Mouse (Mus musculus) forebrain, embryonic 13.5 days (tissue): ENCODE measurements at regions not wholly inside any gene's neighbourhood (a gene's known extent, or its start where the extent isn't known, plus 50 kb on each side); places are given as distances from the start of the nearest gene placed in this dataset.
A peak's percentile ranks its signal among the peaks of the same experiment; 100 is the strongest.

ENCODE experiments used
- ATAC-seq: fragments of 200-750 bp; cut with Nextera tagmentation; 2 replicates; pipeline ENCODE4 v1.8.0; 2017
- H3K27ac ChIP-seq: fragments of 300-500 bp; sonication (generic); 2 replicates; pipeline ENCODE4 v1.5.1; 2015; ENCODE audit warnings: inconsistent platforms, mild to moderate bottlenecking, moderate library complexity
- H3K27me3 ChIP-seq: fragments of 300-500 bp; sonication (generic); 2 replicates; pipeline ENCODE4 v1.6.1; 2015; ENCODE audit warnings: mild to moderate bottlenecking, inconsistent platforms
- H3K36me3 ChIP-seq: fragments of 300-500 bp; sonication (generic); 2 replicates; pipeline ENCODE4 v1.6.1; 2015; ENCODE audit warnings: mild to moderate bottlenecking, inconsistent platforms; ENCODE audit not compliant: poor library complexity, severe bottlenecking
- H3K4me1 ChIP-seq: fragments of 300-500 bp; sonication (generic); 2 replicates; pipeline ENCODE4 v1.6.1; 2015; ENCODE audit warnings: inconsistent platforms
- H3K4me2 ChIP-seq: fragments of 300-500 bp; sonication (generic); 2 replicates; pipeline ENCODE4 v1.6.1; 2015; ENCODE audit warnings: inconsistent platforms, mild to moderate bottlenecking, moderate library complexity
- H3K4me3 ChIP-seq: fragments of 300-500 bp; sonication (generic); 2 replicates; pipeline ENCODE4 v1.5.1; 2015; ENCODE audit warnings: mild to moderate bottlenecking, inconsistent platforms
- H3K9ac ChIP-seq: fragments of 300-500 bp; sonication (generic); 2 replicates; pipeline ENCODE4 v1.6.1; 2015; ENCODE audit warnings: mild to moderate bottlenecking, inconsistent platforms
- H3K9me3 ChIP-seq: fragments of 300-500 bp; sonication (generic); replicated peaks from 2 replicates; pipeline ENCODE4 v1.6.1; 2016; ENCODE audit warnings: inconsistent platforms
- WGBS: fragments of 180-500 bp; shearing (Covaris S2); methylation state at CpG from one replicate; pipeline ENCODE4 v1.1.7; 2015; 5-methylcytosine and 5-hydroxymethylcytosine counted together

GRCm38 (mm10) chr10:24357636-24358035 lies 134.3 kb downstream of the Moxd1 start:
- H3K27me3 ChIP-seq: no peaks in the 10 kb centered on the region
- H3K9ac ChIP-seq: no peak overlapping the region
- no peak overlapping the region for H3K4me3 ChIP-seq
- H3K4me2 ChIP-seq: no peak overlapping the region
- no peak overlapping the region for H3K27ac ChIP-seq
- no peak for ATAC-seq
- WGBS: 19% methylated on average over 3 of the region's 3 CpGs
- H3K9me3 ChIP-seq: no peaks in the 10 kb centered on the region
- no peaks in the 10 kb centered on the region for H3K4me1 ChIP-seq
- H3K36me3 ChIP-seq: no peaks in the 10 kb centered on the region

- no peaks in the 10 kb centered on the region for H3K36me3 ChIP-seq
- ATAC-seq: no peak
- H3K27me3 ChIP-seq: no peaks in the 10 kb centered on the region
- no peaks in the 10 kb centered on the region for H3K4me1 ChIP-seq
- H3K27ac ChIP-seq: no peak overlapping the region
- 87% methylated on average over 3 of the region's 3 CpGs for WGBS
- H3K9ac ChIP-seq: no peak overlapping the region
- H3K4me2 ChIP-seq: no peak overlapping the region
- no peaks in the 10 kb centered on the region for H3K9me3 ChIP-seq
- H3K4me3 ChIP-seq: no peak overlapping the region
Observed at GRCm38 (mm10) chr10:24361424-24361823, 138.1 kb downstream of the Moxd1 start.

GRCm38 (mm10) chr10:24365369-24365768 lies 142.1 kb downstream of the Moxd1 start:
- H3K27me3 ChIP-seq: no peaks in the 10 kb centered on the region
- 80% methylated on average over 5 of the region's 5 CpGs for WGBS
- H3K4me3 ChIP-seq: no peak overlapping the region
- H3K4me2 ChIP-seq: no peak overlapping the region
- H3K27ac ChIP-seq: no peak overlapping the region
- no peak for ATAC-seq
- H3K9ac ChIP-seq: no peak overlapping the region
- H3K4me1 ChIP-seq: no peaks in the 10 kb centered on the region
- H3K36me3 ChIP-seq: no peaks in the 10 kb centered on the region
- no peaks in the 10 kb centered on the region for H3K9me3 ChIP-seq

GRCm38 (mm10) chr10:24367010-24367409 lies 143.7 kb downstream of the Moxd1 start:
- H3K27ac ChIP-seq: no peak overlapping the region
- no peak overlapping the region for H3K4me2 ChIP-seq
- H3K4me1 ChIP-seq: no peaks in the 10 kb centered on the region
- no peaks in the 10 kb centered on the region for H3K36me3 ChIP-seq
- no peak for ATAC-seq
- H3K4me3 ChIP-seq: no peak overlapping the region
- WGBS: 70% methylated on average over 5 of the region's 5 CpGs
- no peaks in the 10 kb centered on the region for H3K27me3 ChIP-seq
- no peak overlapping the region for H3K9ac ChIP-seq
- no peaks in the 10 kb centered on the region for H3K9me3 ChIP-seq

- H3K4me3 ChIP-seq: no peak overlapping the region
- no peak for ATAC-seq
- WGBS: 67% methylated on average over 6 of the region's 6 CpGs
Observed at GRCm38 (mm10) chr10:24373957-24374356, 150.6 kb downstream of the Moxd1 start.

GRCm38 (mm10) chr10:24379291-24379690 lies 156.0 kb downstream of the Moxd1 start:
- Histone ChIP-seq H3K27me3 (no peaks in the 10 kb centered on the region), H3K4me2 (no peak overlapping the region), H3K9ac (no peak overlapping the region), H3K9me3 (no peaks in the 10 kb centered on the region), H3K36me3 (no peaks in the 10 kb centered on the region), H3K27ac (no peak overlapping the region), H3K4me1 (no peaks in the 10 kb centered on the region), H3K4me3 (no peak overlapping the region)
- 78% methylated on average over 5 of the region's 5 CpGs for WGBS
- no peak for ATAC-seq

More at GRCm38 (mm10) chr10:24373957-24374356, 150.6 kb downstream of the Moxd1 start:
- H3K36me3 ChIP-seq: no peaks in the 10 kb centered on the region
- no peaks in the 10 kb centered on the region for H3K9me3 ChIP-seq
- H3K27me3 ChIP-seq: no peaks in the 10 kb centered on the region
- no peaks in the 10 kb centered on the region for H3K4me1 ChIP-seq
- no peak overlapping the region for H3K27ac ChIP-seq
- no peak overlapping the region for H3K9ac ChIP-seq
- no peak overlapping the region for H3K4me2 ChIP-seq

- no peak for ATAC-seq
Observed at GRCm38 (mm10) chr10:24380478-24381273, 157.4 kb downstream of the Moxd1 start.

GRCm38 (mm10) chr10:24381917-24382316 lies 158.6 kb downstream of the Moxd1 start:
- H3K9me3 ChIP-seq: no peaks in the 10 kb centered on the region
- H3K9ac ChIP-seq: no peak overlapping the region
- no peaks in the 10 kb centered on the region for H3K27me3 ChIP-seq
- peak; percentile 70; the same call in 1 of the 2 replicates for ATAC-seq
- 20% methylated on average over 4 of the region's 4 CpGs for WGBS
- no peaks in the 10 kb centered on the region for H3K4me1 ChIP-seq
- H3K4me3 ChIP-seq: no peak overlapping the region
- no peak overlapping the region for H3K4me2 ChIP-seq
- no peak overlapping the region for H3K27ac ChIP-seq
- H3K36me3 ChIP-seq: no peaks in the 10 kb centered on the region

More at GRCm38 (mm10) chr10:24380478-24381273, 157.4 kb downstream of the Moxd1 start:
- Histone ChIP-seq H3K9me3 (no peaks in the 10 kb centered on the region), H3K4me2 (no peak overlapping the region), H3K36me3 (no peaks in the 10 kb centered on the region), H3K4me1 (no peaks in the 10 kb centered on the region), H3K27me3 (no peaks in the 10 kb centered on the region), H3K4me3 (no peak overlapping the region), H3K27ac (no peak overlapping the region), H3K9ac (no peak overlapping the region)
- WGBS: 72% methylated on average over 4 of the region's 4 CpGs

GRCm38 (mm10) chr10:24384061-24384460 lies 160.7 kb downstream of the Moxd1 start:
- Histone ChIP-seq H3K36me3 (no peaks in the 10 kb centered on the region), H3K4me2 (no peak overlapping the region), H3K4me1 (no peaks in the 10 kb centered on the region), H3K27ac (no peak overlapping the region), H3K27me3 (no peaks in the 10 kb centered on the region), H3K9me3 (no peaks in the 10 kb centered on the region), H3K4me3 (no peak overlapping the region), H3K9ac (no peak overlapping the region)
- WGBS: 90% methylated on average over 2 of the region's 2 CpGs
- no peak for ATAC-seq

GRCm38 (mm10) chr10:24388229-24388628 lies 164.9 kb downstream of the Moxd1 start:
- no peak overlapping the region for H3K4me3 ChIP-seq
- H3K4me2 ChIP-seq: no peak overlapping the region
- no peak for ATAC-seq
- H3K9ac ChIP-seq: no peak overlapping the region
- no peak overlapping the region for H3K27ac ChIP-seq
- H3K9me3 ChIP-seq: no peaks in the 10 kb centered on the region
- H3K36me3 ChIP-seq: no peaks in the 10 kb centered on the region
- no peaks in the 10 kb centered on the region for H3K27me3 ChIP-seq
- no peaks in the 10 kb centered on the region for H3K4me1 ChIP-seq
- 59% methylated on average over 2 of the region's 2 CpGs for WGBS

GRCm38 (mm10) chr10:24391039-24391438 lies 167.7 kb downstream of the Moxd1 start:
- H3K9ac ChIP-seq: no peak overlapping the region
- H3K9me3 ChIP-seq: no peaks in the 10 kb centered on the region
- H3K4me2 ChIP-seq: no peak overlapping the region
- H3K27ac ChIP-seq: no peak overlapping the region
- H3K4me3 ChIP-seq: no peak overlapping the region
- WGBS: 87% methylated on average over 6 of the region's 6 CpGs
- no peak for ATAC-seq
- H3K27me3 ChIP-seq: no peaks in the 10 kb centered on the region
- no peaks in the 10 kb centered on the region for H3K36me3 ChIP-seq
- H3K4me1 ChIP-seq: no peaks in the 10 kb centered on the region

GRCm38 (mm10) chr10:24392066-24392465 lies 168.7 kb downstream of the Moxd1 start:
- Histone ChIP-seq H3K4me2 (no peak overlapping the region), H3K27me3 (no peaks in the 10 kb centered on the region), H3K9me3 (no peaks in the 10 kb centered on the region), H3K27ac (no peak overlapping the region), H3K4me1 (no peaks in the 10 kb centered on the region), H3K4me3 (no peak overlapping the region), H3K9ac (no peak overlapping the region), H3K36me3 (no peaks in the 10 kb centered on the region)
- WGBS: 82% methylated on average over 3 of the region's 3 CpGs
- no peak for ATAC-seq
